Mouse (Mus musculus) stomach, postnatal 0 days (tissue): ENCODE data around the gene Dgki.

ENCODE experiments used
- CTCF ChIP-seq: IDR thresholded peaks from 2 replicates; pipeline ENCODE4 v1.5.1; 2016; ENCODE audit warnings: antibody characterized with exemption, low read depth, mild to moderate bottlenecking, moderate library complexity
- EP300 ChIP-seq: optimal IDR thresholded peaks from 2 replicates; pipeline ENCODE3; 2016; ENCODE audit warnings: antibody characterized with exemption

- TF ChIP-seq CTCF = no peak
- TF ChIP-seq EP300 = no peak
These were observed 10.6 kb upstream of the Dgki start for GRCm38 (mm10) chr6:37310601-37311000.
